Mouse (Mus musculus) spleen, adult 2 months (tissue): ENCODE measurements around the gene Atp5g3.
"Not testable (repeated sequence)": the region's sequence is repeated elsewhere in the genome, so short reads cannot be mapped to it uniquely, and the experiment has no call there.

ENCODE experiments used
- CTCF ChIP-seq: fragments of 200-500 bp; IDR thresholded peaks from 2 replicates; pipeline ENCODE4 v1.5.1; 2011; ENCODE audit warnings: mild to moderate bottlenecking, inconsistent platforms; ENCODE audit not compliant: insufficient read depth, insufficient read length, insufficient replicate concordance; ENCODE audit errors: extremely low read depth
- POLR2A ChIP-seq: fragments of 200-500 bp; IDR thresholded peaks from 2 replicates; pipeline ENCODE4 v1.6.1; 2011; ENCODE audit warnings: low read depth, low read length, inconsistent platforms

DNA sequence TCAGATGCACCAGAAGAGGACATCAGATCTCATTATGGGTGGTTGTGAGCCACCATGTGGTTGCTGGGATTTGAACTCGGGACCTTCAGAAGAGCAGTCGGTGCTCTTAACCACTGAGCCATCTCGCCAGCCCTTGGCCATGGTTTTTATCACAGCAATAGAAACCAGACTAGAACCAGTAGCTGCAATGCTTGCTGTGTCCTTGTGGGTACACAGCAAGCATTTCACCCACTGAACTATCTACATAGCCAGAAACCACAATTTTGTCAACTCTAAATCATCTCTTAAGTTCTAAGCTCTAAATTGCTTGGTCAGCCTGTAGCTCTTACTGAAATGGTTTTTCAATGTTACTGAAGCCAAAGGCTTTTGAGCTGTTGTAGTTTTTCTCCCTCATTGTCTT, 8.8 kb downstream of the Atp5g3 start:
- not testable (repeated sequence) for TF ChIP-seq CTCF, POLR2A
